Mouse (Mus musculus) E14TG2a.4 (cell line): Measurements from ENCODE around the gene Znfx1.
A peak's percentile ranks its signal among the peaks of the same experiment; 100 is the strongest.

ENCODE experiments used
- H3K27me3 ChIP-seq: 2 replicates; pipeline ENCODE4 v1.6.1; 2014; ENCODE audit warnings: low read length, control low read depth; ENCODE audit not compliant: insufficient read depth
- H3K36me3 ChIP-seq: 2 replicates; pipeline ENCODE4 v1.6.1; 2014; ENCODE audit warnings: low read length, control low read depth; ENCODE audit not compliant: insufficient read depth
- H3K4me1 ChIP-seq: replicated peaks from 2 replicates; pipeline ENCODE4 v1.6.1; 2014; ENCODE audit warnings: low read depth, low read length, control low read depth
- H3K4me3 ChIP-seq: replicated peaks from 2 replicates; pipeline ENCODE4 v1.5.1; 2014; ENCODE audit warnings: mild to moderate bottlenecking, low read length
- H3K9me3 ChIP-seq: 2 replicates; pipeline ENCODE4 v1.6.1; 2014; ENCODE audit warnings: low read length, control low read depth
- CTCF ChIP-seq: conservative IDR thresholded peaks from 2 replicates; pipeline ENCODE4 v1.5.1; 2014; ENCODE audit warnings: low read length
- NANOG ChIP-seq: IDR thresholded peaks from 2 replicates; pipeline ENCODE4 v1.6.1; 2014; ENCODE audit warnings: borderline replicate concordance, low read length, mixed read lengths
- POU5F1 ChIP-seq: IDR thresholded peaks from 2 replicates; pipeline ENCODE4 v1.6.1; 2014; ENCODE audit warnings: low read length, borderline replicate concordance

Znfx1 gene

GRCm38 (mm10) chr2:167060360-167060759 is 2.5 kb downstream of the Znfx1 start:
- no peaks in the 10 kb centered on the region for H3K27me3 ChIP-seq
- peaks cover 8% of the 10 kb centered on the region; the same call in 1 of the 2 replicates for H3K9me3 ChIP-seq
- peaks cover 60% of the 10 kb centered on the region for H3K4me1 ChIP-seq
- H3K36me3 ChIP-seq = peaks cover 60% of the 10 kb centered on the region
- H3K4me3 ChIP-seq = peak overlapping the region; percentile 90
- TF ChIP-seq POU5F1 (no peak), CTCF (no peak), NANOG (no peak)

GRCm38 (mm10) chr2:167059960-167060359 is 2.9 kb downstream of the Znfx1 start:
- no peak for TF ChIP-seq NANOG
- no peak for TF ChIP-seq CTCF
- no peak for TF ChIP-seq POU5F1
- H3K27me3 ChIP-seq = no peaks in the 10 kb centered on the region
- H3K36me3 ChIP-seq = peaks cover 60% of the 10 kb centered on the region
- H3K4me3 ChIP-seq = peak overlapping the region; percentile 90
- H3K9me3 ChIP-seq = peaks cover 4% of the 10 kb centered on the region; the same call in 1 of the 2 replicates
- H3K4me1 ChIP-seq = peaks cover 61% of the 10 kb centered on the region

DNA sequence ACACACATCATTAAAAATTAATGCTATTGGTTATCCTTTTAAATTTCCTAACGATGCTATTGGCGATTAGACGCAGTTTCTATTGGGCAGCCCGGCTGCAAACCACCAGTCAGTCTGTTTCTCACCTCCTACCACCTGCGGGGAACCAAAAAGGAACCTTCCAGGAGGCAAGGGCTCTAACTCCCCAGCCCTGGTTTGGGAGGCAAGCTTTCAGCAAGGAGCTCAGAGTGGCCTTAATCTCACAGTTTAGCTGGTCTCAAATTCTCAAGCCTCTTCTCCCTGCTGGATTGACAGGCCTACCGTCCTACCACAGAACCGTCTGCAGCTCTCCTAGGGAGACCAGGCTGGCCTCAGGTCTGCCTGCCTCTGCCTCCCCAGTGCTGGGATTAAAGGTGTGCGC is 3.3 kb downstream of the Znfx1 start:
- TF ChIP-seq CTCF = no peak
- TF ChIP-seq NANOG = no peak
- no peak for TF ChIP-seq POU5F1
- Histone ChIP-seq H3K27me3 (no peaks in the 10 kb centered on the region), H3K4me3 (peak overlapping the region; percentile 90), H3K9me3 (no peaks in the 10 kb centered on the region; the same call in 1 of the 2 replicates), H3K36me3 (peaks cover 60% of the 10 kb centered on the region), H3K4me1 (peaks cover 66% of the 10 kb centered on the region)

DNA sequence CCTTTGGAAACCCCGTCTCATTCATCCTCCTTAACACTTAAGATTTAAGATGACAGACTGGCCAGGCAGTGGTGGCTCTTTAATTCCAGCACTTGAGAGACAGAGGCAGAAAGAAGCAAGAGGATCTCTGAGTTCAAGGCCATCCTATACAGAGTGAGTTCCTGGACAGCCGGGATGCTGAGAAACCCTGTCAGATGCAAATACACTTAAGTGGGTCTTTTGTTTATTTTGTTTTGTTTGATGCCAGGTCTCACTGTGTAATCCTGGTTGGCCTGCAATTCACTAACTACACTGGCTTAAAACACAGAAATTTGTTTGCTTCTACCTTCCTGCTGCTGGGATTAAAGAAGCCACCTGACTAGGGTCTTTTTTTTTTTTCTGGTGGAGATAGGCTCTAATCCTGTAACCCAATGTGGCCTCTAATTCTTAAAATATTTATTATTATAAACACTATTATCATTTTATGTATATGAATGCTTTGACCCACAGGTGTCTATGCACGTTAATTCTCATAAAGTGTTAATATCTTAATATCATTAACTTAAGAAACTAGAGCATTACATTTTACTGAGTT is 3.9 kb downstream of the Znfx1 start:
- TF ChIP-seq POU5F1 (peak; percentile 74; the same call in 1 of the 2 replicates), NANOG (peak; percentile 96), CTCF (no peak)
- Histone ChIP-seq H3K4me3 (peak overlapping the region; percentile 13; the same call in 1 of the 2 replicates), H3K9me3 (no peaks in the 10 kb centered on the region), H3K36me3 (peaks cover 61% of the 10 kb centered on the region), H3K27me3 (no peaks in the 10 kb centered on the region), H3K4me1 (peaks cover 67% of the 10 kb centered on the region)

- no peak for TF ChIP-seq NANOG
- TF ChIP-seq POU5F1 = no peak
- Histone ChIP-seq H3K27me3 (no peaks in the 10 kb centered on the region), H3K9me3 (no peaks in the 10 kb centered on the region), H3K36me3 (peaks cover 61% of the 10 kb centered on the region), H3K4me3 (0 out of 2 replicates have a peak overlapping the region, but pooled peaks have one; percentile 13), H3K4me1 (peaks cover 73% of the 10 kb centered on the region)
These were observed 4.6 kb downstream of the Znfx1 start for GRCm38 (mm10) chr2:167058201-167058600.

GRCm38 (mm10) chr2:167056942-167057323 is 5.9 kb downstream of the Znfx1 start:
- TF ChIP-seq POU5F1 = no peak
- no peak for TF ChIP-seq CTCF
- TF ChIP-seq NANOG = no peak
- Histone ChIP-seq H3K4me1 (peaks cover 83% of the 10 kb centered on the region), H3K36me3 (peaks cover 69% of the 10 kb centered on the region), H3K9me3 (no peaks in the 10 kb centered on the region), H3K4me3 (no peak overlapping the region), H3K27me3 (no peaks in the 10 kb centered on the region)

- no peak overlapping the region for H3K4me3 ChIP-seq
These were observed 6.4 kb downstream of the Znfx1 start for GRCm38 (mm10) chr2:167056210-167056941.

DNA sequence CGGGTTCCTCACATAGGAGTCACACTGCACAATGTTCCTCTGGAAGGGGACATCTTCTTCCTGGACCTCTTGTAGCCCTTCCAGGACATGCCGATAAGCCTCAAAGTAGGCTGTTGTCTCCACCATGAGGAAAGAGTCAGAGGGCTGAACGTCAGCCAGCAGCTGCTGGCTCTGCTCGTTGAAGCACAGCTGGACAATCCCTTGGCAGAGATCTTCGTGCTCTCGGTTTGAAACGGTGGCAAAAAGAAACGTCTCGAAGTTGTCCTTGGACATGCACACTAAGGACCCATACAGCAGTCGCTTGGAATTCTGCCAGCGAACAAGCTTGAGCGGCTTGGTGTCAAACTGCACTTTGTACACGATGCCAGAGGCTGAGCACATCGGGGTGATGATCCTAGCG is 7.4 kb downstream of the Znfx1 start:
- H3K27me3 ChIP-seq = no peaks in the 10 kb centered on the region
- H3K4me1 ChIP-seq = peaks cover 83% of the 10 kb centered on the region
- TF ChIP-seq POU5F1 (no peak), CTCF (no peak), NANOG (no peak)
- H3K36me3 ChIP-seq = peaks cover 81% of the 10 kb centered on the region
- no peak overlapping the region for H3K4me3 ChIP-seq
- H3K9me3 ChIP-seq = no peaks in the 10 kb centered on the region

More at GRCm38 (mm10) chr2:167056210-167056941, 6.4 kb downstream of the Znfx1 start:
- Histone ChIP-seq H3K4me1 (peaks cover 83% of the 10 kb centered on the region), H3K9me3 (no peaks in the 10 kb centered on the region), H3K27me3 (no peaks in the 10 kb centered on the region), H3K36me3 (peaks cover 74% of the 10 kb centered on the region)
- no peak for TF ChIP-seq CTCF
- no peak for TF ChIP-seq NANOG
- no peak for TF ChIP-seq POU5F1
